Mouse (Mus musculus): Measurements from ENCODE around the gene Patj.

- TF ChIP-seq CTCF (conservative IDR thresholded peaks at IDR 0.05; ENCODE audit: low read length) (no peak), NANOG (IDR thresholded peaks at IDR 0.05; ENCODE audit: borderline replicate concordance, low read length) (no peak), POU5F1 (IDR thresholded peaks at IDR 0.05; ENCODE audit: borderline replicate concordance, low read length) (no peak)
Observed at GRCm38 (mm10) chr4:98473491-98473890, 77.9 kb downstream of the Patj start.

Data from E14TG2a.4 (cell line).